Mouse (Mus musculus): ENCODE results near the gene Higd2a. TPM values are rescaled to one million over a fixed set of nuclear protein-coding genes. Genes with fewer than 3 reads are reported as not detected.

Gene Higd2a
- polyA plus RNA-seq (2012; rRNA removed), result 270 and 271 TPM in 2 replicates

GRCm38 (mm10) chr13:54589996-54590951 lies at the start of gene Higd2a, which contains the start of gene Nop16:
Gene Higd2a (plus strand): TSS chr13:54590207.
Gene Nop16 (minus strand): TSS chr13:54590090.

GRCm38 (mm10) chr13:54565201-54565581 lies 24.8 kb upstream of the Higd2a start, which contains the start of gene 4833439L19Rik:
Gene 4833439L19Rik (minus strand): TSS chr13:54565435.

GRCm38 (mm10) chr13:54574854-54575481 lies 15.0 kb upstream of the Higd2a start, which contains the start of gene Arl10:
Gene Arl10 (plus strand): TSS chr13:54575015.

GRCm38 (mm10) chr13:54610972-54611754 lies 21.2 kb downstream of the Higd2a start, which contains the start of gene Cltb:
Gene Cltb (minus strand): TSS chr13:54611344.

GRCm38 (mm10) chr13:54621155-54621932 lies 31.3 kb downstream of the Higd2a start, which contains the start of gene Faf2:
Gene Faf2 (plus strand): TSS chr13:54621784.

Other genes with a start within 250 kb of the Higd2a start
- 7.5 and 9.3 TPM in 2 replicates for gene Cplx2, start 218.9 kb upstream of the Higd2a start, polyA plus RNA-seq (2012; rRNA removed)
- gene Thoc3, start 121.4 kb upstream of the Higd2a start, polyA plus RNA-seq (2012; rRNA removed), result 30.3 and 38.6 TPM in 2 replicates
- gene Simc1, start 86.4 kb upstream of the Higd2a start, polyA plus RNA-seq (2012; rRNA removed), result 2.8 and 4.6 TPM in 2 replicates
- 143 and 174 TPM in 2 replicates for gene 4833439L19Rik, start 24.8 kb upstream of the Higd2a start, polyA plus RNA-seq (2012; rRNA removed)
- gene Arl10, start 15.2 kb upstream of the Higd2a start, polyA plus RNA-seq (2012; rRNA removed), result 29.1 and 31.1 TPM in 2 replicates
- 6.7 and 9.2 TPM in 2 replicates for gene Nop16, start 117 bp upstream of the Higd2a start, polyA plus RNA-seq (2012; rRNA removed)
- gene Cltb, start 21.1 kb downstream of the Higd2a start, polyA plus RNA-seq (2012; rRNA removed), result 124 and 148 TPM in 2 replicates
- 18.1 and 20.7 TPM in 2 replicates for gene Faf2, start 31.6 kb downstream of the Higd2a start, polyA plus RNA-seq (2012; rRNA removed)
- 362 and 376 TPM in 2 replicates for gene Rnf44, start 103.7 kb downstream of the Higd2a start, polyA plus RNA-seq (2012; rRNA removed)
- gene Cdhr2, start 111.3 kb downstream of the Higd2a start, polyA plus RNA-seq (2012; rRNA removed), result 295 and 365 TPM in 2 replicates
- 0.62 and 0.85 TPM in 2 replicates for gene Gprin1, start 159.7 kb downstream of the Higd2a start, polyA plus RNA-seq (2012; rRNA removed)
- gene Sncb, start 176.4 kb downstream of the Higd2a start, polyA plus RNA-seq (2012; rRNA removed), result 1.9 and 2.4 TPM in 2 replicates
- gene Eif4e1b, start 193.8 kb downstream of the Higd2a start, polyA plus RNA-seq (2012; rRNA removed), result not detected in 2 replicates
- gene Tspan17, start 199.2 kb downstream of the Higd2a start, polyA plus RNA-seq (2012; rRNA removed), result 12.3 and 22.9 TPM in 2 replicates

All from colon, adult 2 months (tissue).